Mouse (Mus musculus) ES-Bruce4 (cell line): ENCODE measurements at regions not wholly inside any gene's neighbourhood (a gene's known extent, or its start where the extent isn't known, plus 50 kb on each side); places are given as distances from the start of the nearest gene placed in this dataset.

Experiments
- CTCF ChIP-seq: IDR thresholded peaks from one replicate; pipeline ENCODE4 v1.8.1; 2011; ENCODE audit warnings: low read depth, low read length
- EP300 ChIP-seq: IDR thresholded peaks from 2 replicates; pipeline ENCODE4 v1.6.1; 2011; ENCODE audit warnings: low read depth, low read length; ENCODE audit not compliant: insufficient read depth

DNA sequence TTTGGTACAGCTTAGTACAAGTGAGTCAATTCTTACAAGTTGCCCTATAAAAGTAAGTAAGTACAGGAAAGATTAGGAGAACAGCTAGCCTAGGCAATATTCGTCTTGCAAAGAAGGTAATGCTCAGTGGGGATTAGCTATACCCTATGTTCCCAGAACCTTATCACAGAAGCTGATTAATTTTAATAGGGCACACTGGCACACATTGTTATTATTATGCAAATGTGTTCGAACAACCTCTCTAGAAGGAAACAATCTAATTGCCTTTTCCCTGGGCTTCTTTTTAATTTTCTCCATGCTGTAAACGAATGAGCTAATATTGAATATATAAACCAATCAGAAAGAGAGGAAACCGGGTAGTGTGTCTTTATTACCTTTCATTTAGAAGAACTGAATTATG lies 104.2 kb downstream of the Pctp start:
- TF ChIP-seq CTCF: no peak
- no peak for TF ChIP-seq EP300
